Mouse (Mus musculus) ES-Bruce4 (cell line): ENCODE measurements at regions not wholly inside any gene's neighbourhood (a gene's known extent, or its start where the extent isn't known, plus 50 kb on each side); places are given as distances from the start of the nearest gene placed in this dataset.

Experiments used
- CTCF ChIP-seq: IDR thresholded peaks from one replicate; pipeline ENCODE4 v1.8.1; 2011; ENCODE audit warnings: low read depth, low read length
- POLR2A ChIP-seq: IDR thresholded peaks from one replicate; pipeline ENCODE4 v1.8.1; 2011; ENCODE audit warnings: low read length; ENCODE audit not compliant: insufficient read depth

DNA sequence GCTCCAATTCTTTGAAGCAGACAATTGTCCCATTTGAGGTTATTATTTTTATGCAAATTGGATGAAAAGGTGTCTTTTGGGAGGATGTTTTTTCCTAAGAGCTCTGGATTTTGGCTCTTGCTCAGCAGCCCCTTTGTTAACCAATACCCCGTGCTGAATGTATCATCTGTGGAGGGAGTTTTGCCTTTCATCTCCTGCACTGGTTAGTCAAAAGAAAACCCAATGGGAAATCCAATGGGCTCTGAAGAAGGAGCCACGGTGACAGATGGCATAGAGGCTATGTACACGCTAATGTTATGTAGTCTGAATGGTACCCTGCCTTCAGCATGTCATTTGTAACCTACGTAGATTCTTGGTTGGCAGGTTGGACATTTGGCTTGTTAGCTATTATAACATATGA lies 120.8 kb upstream of the Zwint start:
- no peak for TF ChIP-seq POLR2A
- no peak for TF ChIP-seq CTCF
